Mouse (Mus musculus) midbrain, embryonic 15.5 days (tissue): ENCODE results near the gene Cbfb. TPM values are rescaled to one million over a fixed set of nuclear protein-coding genes. Genes with fewer than 3 reads are reported as not detected.
"Not testable (repeated sequence)": the region's sequence is repeated elsewhere in the genome, so short reads cannot be mapped to it uniquely, and the experiment has no call there.

ENCODE experiments used
- ATAC-seq: fragments of 200-750 bp; cut with Nextera tagmentation; replicated peaks from 2 replicates; pipeline ENCODE4 v1.8.0; 2017; ENCODE audit warnings: moderate TSS enrichment
- H3K27ac ChIP-seq: fragments of 300-500 bp; sonication (generic); 2 replicates; pipeline ENCODE4 v1.5.1; 2015; ENCODE audit warnings: mild to moderate bottlenecking, inconsistent platforms
- H3K27me3 ChIP-seq: fragments of 300-500 bp; sonication (generic); replicated peaks from 2 replicates; pipeline ENCODE4 v1.6.1; 2015; ENCODE audit warnings: inconsistent platforms
- H3K36me3 ChIP-seq: fragments of 300-500 bp; sonication (generic); replicated peaks from 2 replicates; pipeline ENCODE4 v1.6.1; 2015; ENCODE audit warnings: inconsistent platforms
- H3K4me1 ChIP-seq: fragments of 300-500 bp; sonication (generic); 2 replicates; pipeline ENCODE4 v1.6.1; 2015; ENCODE audit warnings: inconsistent platforms
- H3K4me2 ChIP-seq: fragments of 300-500 bp; sonication (generic); 2 replicates; pipeline ENCODE4 v1.6.1; 2015; ENCODE audit warnings: inconsistent platforms, mild to moderate bottlenecking, moderate library complexity
- H3K4me3 ChIP-seq: fragments of 300-500 bp; sonication (generic); 2 replicates; pipeline ENCODE4 v1.5.1; 2015; ENCODE audit warnings: mild to moderate bottlenecking, inconsistent platforms
- H3K9ac ChIP-seq: fragments of 300-500 bp; sonication (generic); 2 replicates; pipeline ENCODE4 v1.6.1; 2015; ENCODE audit warnings: mild to moderate bottlenecking, inconsistent platforms
- H3K9me3 ChIP-seq: fragments of 300-500 bp; sonication (generic); 2 replicates; pipeline ENCODE4 v1.6.1; 2016; ENCODE audit warnings: inconsistent platforms
- WGBS: fragments of 180-500 bp; shearing (Covaris S2); methylation state at CpG from one replicate; pipeline ENCODE4 v1.1.7; 2015; ENCODE audit warnings: mixed read lengths; 5-methylcytosine and 5-hydroxymethylcytosine counted together
- polyA plus RNA-seq: library from polyadenylated mRNA; unstranded; fragments of >200 nt; fragmentation: Nextera tagmentation; extraction: Ambion mirVana; gene quantifications from 2 replicates; pipeline ENCODE4 v1.2.1, GENCODE M21; 2015

Gene Cbfb
- polyA plus RNA-seq, 1 experiment from 2014 or later, result 20.3 TPM

- H3K27me3 ChIP-seq, result no peaks in the 10 kb centered on the region
- H3K4me3 ChIP-seq, result no peak overlapping the region
- no peaks in the 10 kb centered on the region for H3K9me3 ChIP-seq
- no peak overlapping the region for H3K27ac ChIP-seq
- 32% methylated on average over 6 of the region's 6 CpGs for WGBS
- no peak for ATAC-seq
- no peak overlapping the region for H3K4me2 ChIP-seq
- H3K36me3 ChIP-seq, result no peaks in the 10 kb centered on the region
- H3K9ac ChIP-seq, result no peak overlapping the region
- no peaks in the 10 kb centered on the region for H3K4me1 ChIP-seq
These were observed 6.1 kb upstream of the Cbfb start for GRCm38 (mm10) chr8:105164272-105164902.

GRCm38 (mm10) chr8:105165191-105165590 is 5.3 kb upstream of the Cbfb start:
- no peak overlapping the region for H3K27ac ChIP-seq
- no peak overlapping the region for H3K4me3 ChIP-seq
- no peak overlapping the region for H3K4me2 ChIP-seq
- H3K27me3 ChIP-seq, result no peaks in the 10 kb centered on the region
- 79% methylated on average over 2 of the region's 2 CpGs for WGBS
- ATAC-seq, result no peak
- no peaks in the 10 kb centered on the region for H3K36me3 ChIP-seq
- H3K9ac ChIP-seq, result no peak overlapping the region
- H3K9me3 ChIP-seq, result no peaks in the 10 kb centered on the region
- no peaks in the 10 kb centered on the region for H3K4me1 ChIP-seq

GRCm38 (mm10) chr8:105167116-105167515 is 3.4 kb upstream of the Cbfb start:
- Histone ChIP-seq H3K4me1 (peaks cover 4% of the 10 kb centered on the region), H3K4me3 (no peak overlapping the region), H3K36me3 (no peaks in the 10 kb centered on the region), H3K27me3 (no peaks in the 10 kb centered on the region), H3K9me3 (no peaks in the 10 kb centered on the region), H3K4me2 (no peak overlapping the region), H3K27ac (no peak overlapping the region), H3K9ac (no peak overlapping the region)
- WGBS, result 92% methylated on average over 2 of the region's 2 CpGs
- no peak for ATAC-seq

- no peak for ATAC-seq
- no peak overlapping the region for H3K27ac ChIP-seq
- no peak overlapping the region for H3K4me2 ChIP-seq
- H3K9me3 ChIP-seq, result no peaks in the 10 kb centered on the region
- 51% methylated on average over 3 of the region's 3 CpGs for WGBS
- H3K27me3 ChIP-seq, result no peaks in the 10 kb centered on the region
- no peak overlapping the region for H3K4me3 ChIP-seq
- H3K9ac ChIP-seq, result no peak overlapping the region
- peaks cover 19% of the 10 kb centered on the region for H3K4me1 ChIP-seq
- no peaks in the 10 kb centered on the region for H3K36me3 ChIP-seq
These were observed 892 bp upstream of the Cbfb start for GRCm38 (mm10) chr8:105169582-105169981.

- 4% methylated on average over 5 of the region's 5 CpGs for WGBS
- Histone ChIP-seq H3K4me2 (peak overlapping the region; percentile 66), H3K27me3 (no peaks in the 10 kb centered on the region), H3K9me3 (no peaks in the 10 kb centered on the region), H3K27ac (peak overlapping the region; percentile 57), H3K9ac (peak overlapping the region; percentile 32; the same call in 1 of the 2 replicates), H3K36me3 (no peaks in the 10 kb centered on the region), H3K4me1 (peaks cover 19% of the 10 kb centered on the region), H3K4me3 (peak overlapping the region; percentile 91)
- peak; percentile 46 for ATAC-seq
These were observed 463 bp upstream of the Cbfb start for GRCm38 (mm10) chr8:105170041-105170380.

- peak; percentile 51 for ATAC-seq
- Histone ChIP-seq H3K4me1 (peaks cover 19% of the 10 kb centered on the region), H3K9me3 (no peaks in the 10 kb centered on the region), H3K4me2 (peak overlapping the region; percentile 66), H3K4me3 (peak overlapping the region; percentile 91), H3K27me3 (no peaks in the 10 kb centered on the region), H3K9ac (peak overlapping the region; percentile 58), H3K27ac (peak overlapping the region; percentile 81), H3K36me3 (no peaks in the 10 kb centered on the region)
- under 1% methylated on average over 84 of the region's 92 CpGs for WGBS
These were observed 885 bp downstream of the Cbfb start for GRCm38 (mm10) chr8:105171116-105172002.

GRCm38 (mm10) chr8:105172003-105172362 is 1.5 kb downstream of the Cbfb start:
- peak overlapping the region; percentile 91 for H3K4me3 ChIP-seq
- H3K4me2 ChIP-seq, result peak overlapping the region; percentile 66
- 22% methylated on average over 6 of the region's 6 CpGs for WGBS
- ATAC-seq, result no peak
- peaks cover 19% of the 10 kb centered on the region for H3K4me1 ChIP-seq
- no peaks in the 10 kb centered on the region for H3K36me3 ChIP-seq
- peak overlapping the region; percentile 58 for H3K9ac ChIP-seq
- no peaks in the 10 kb centered on the region for H3K9me3 ChIP-seq
- H3K27me3 ChIP-seq, result no peaks in the 10 kb centered on the region
- no peak overlapping the region for H3K27ac ChIP-seq

GRCm38 (mm10) chr8:105175287-105175686 is 4.8 kb downstream of the Cbfb start:
- not testable (repeated sequence) for H3K27me3 ChIP-seq, H3K4me2 ChIP-seq, H3K9ac ChIP-seq, H3K4me3 ChIP-seq, ATAC-seq, H3K27ac ChIP-seq, H3K9me3 ChIP-seq, H3K36me3 ChIP-seq
- 98% methylated on average over 3 of the region's 3 CpGs for WGBS
- H3K4me1 ChIP-seq, result peaks cover 19% of the 10 kb centered on the region

GRCm38 (mm10) chr8:105178211-105178800 is 7.8 kb downstream of the Cbfb start:
- H3K4me2 ChIP-seq, result no peak overlapping the region
- H3K9ac ChIP-seq, result no peak overlapping the region
- H3K27ac ChIP-seq, result no peak overlapping the region
- H3K27me3 ChIP-seq, result no peaks in the 10 kb centered on the region
- H3K4me3 ChIP-seq, result no peak overlapping the region
- no peaks in the 10 kb centered on the region for H3K36me3 ChIP-seq
- peaks cover 6% of the 10 kb centered on the region; the same call in 1 of the 2 replicates for H3K4me1 ChIP-seq
- 78% methylated on average over 6 of the region's 6 CpGs for WGBS
- no peaks in the 10 kb centered on the region for H3K9me3 ChIP-seq
- ATAC-seq, result no peak

GRCm38 (mm10) chr8:105182201-105182600 is 11.7 kb downstream of the Cbfb start:
- no peaks in the 10 kb centered on the region for H3K36me3 ChIP-seq
- no peak overlapping the region for H3K4me3 ChIP-seq
- H3K9ac ChIP-seq, result no peak overlapping the region
- no peaks in the 10 kb centered on the region for H3K27me3 ChIP-seq
- no peak overlapping the region for H3K27ac ChIP-seq
- H3K4me1 ChIP-seq, result no peaks in the 10 kb centered on the region
- ATAC-seq, result no peak
- 91% methylated on average over 1 of the region's 1 CpGs for whole genome bisulfite sequencing
- no peak overlapping the region for H3K4me2 ChIP-seq
- H3K9me3 ChIP-seq, result no peaks in the 10 kb centered on the region

- no peaks in the 10 kb centered on the region for H3K27me3 ChIP-seq
- no peak overlapping the region for H3K4me2 ChIP-seq
These were observed 16.1 kb downstream of the Cbfb start for GRCm38 (mm10) chr8:105186467-105187005.

GRCm38 (mm10) chr8:105192182-105192581 is 21.7 kb downstream of the Cbfb start:
- Histone ChIP-seq H3K9me3 (no peaks in the 10 kb centered on the region), H3K4me3 (no peak overlapping the region), H3K27me3 (no peaks in the 10 kb centered on the region), H3K36me3 (0 out of 2 replicates have a peak, but pooled peaks cover 4% of the 10 kb centered on the region), H3K27ac (no peak overlapping the region), H3K4me1 (no peaks in the 10 kb centered on the region), H3K4me2 (no peak overlapping the region), H3K9ac (no peak overlapping the region)
- 97% methylated on average over 5 of the region's 5 CpGs for WGBS
- ATAC-seq, result no peak

More at GRCm38 (mm10) chr8:105186467-105187005, 16.1 kb downstream of the Cbfb start:
- Histone ChIP-seq H3K9me3 (no peaks in the 10 kb centered on the region), H3K36me3 (no peaks in the 10 kb centered on the region), H3K9ac (no peak overlapping the region), H3K4me1 (no peaks in the 10 kb centered on the region), H3K4me3 (no peak overlapping the region), H3K27ac (no peak overlapping the region)
- 77% methylated on average over 1 of the region's 1 CpGs for WGBS
- ATAC-seq, result no peak
